Mouse (Mus musculus) kidney, postnatal 0 days (tissue): ENCODE results near the gene Sh3pxd2b. TPM values are rescaled to one million over a fixed set of nuclear protein-coding genes. Genes with fewer than 3 reads are reported as not detected.
"Not testable (repeated sequence)": the region's sequence is repeated elsewhere in the genome, so short reads cannot be mapped to it uniquely, and the experiment has no call there.

Experiments
- ATAC-seq: fragments of 200-750 bp; cut with Nextera tagmentation; replicated peaks from 2 replicates; pipeline ENCODE4 v1.8.0; 2017; ENCODE audit warnings: low read depth, moderate number of reproducible peaks, moderate TSS enrichment, moderate library complexity; ENCODE audit not compliant: low FRiP score
- DNase-seq: peaks from one replicate; pipeline ENCODE4 v3.0.0-alpha.2; 2016; ENCODE audit warnings: low spot score
- H3K27ac ChIP-seq: fragments of 300-500 bp; sonication (generic); 2 replicates; pipeline ENCODE4 v1.5.1; 2014; ENCODE audit warnings: mild to moderate bottlenecking
- H3K27me3 ChIP-seq: fragments of 300-500 bp; sonication (generic); 2 replicates; pipeline ENCODE4 v1.6.1; 2014; ENCODE audit warnings: low read length, mixed read lengths; ENCODE audit not compliant: insufficient read depth
- H3K36me3 ChIP-seq: fragments of 300-500 bp; sonication (generic); 2 replicates; pipeline ENCODE4 v1.6.1; 2014; ENCODE audit warnings: low read length, mixed read lengths; ENCODE audit not compliant: insufficient read depth
- H3K4me1 ChIP-seq: fragments of 300-500 bp; sonication (generic); replicated peaks from 2 replicates; pipeline ENCODE4 v1.6.1; 2014; ENCODE audit warnings: antibody characterized with exemption, low read length, mixed read lengths; ENCODE audit not compliant: insufficient read depth
- H3K4me2 ChIP-seq: fragments of 300-500 bp; sonication (generic); 2 replicates; pipeline ENCODE4 v1.6.1; 2014; ENCODE audit warnings: mild to moderate bottlenecking, low read length, moderate library complexity, mixed read lengths
- H3K4me3 ChIP-seq: fragments of 300-500 bp; sonication (generic); replicated peaks from 2 replicates; pipeline ENCODE4 v1.5.1; 2014; ENCODE audit warnings: low read depth, low read length
- H3K9ac ChIP-seq: fragments of 300-500 bp; sonication (generic); 2 replicates; pipeline ENCODE4 v1.6.1; 2014; ENCODE audit warnings: low read depth, low read length
- H3K9me3 ChIP-seq: fragments of 300-500 bp; sonication (generic); replicated peaks from 2 replicates; pipeline ENCODE4 v1.6.1; 2016; ENCODE audit warnings: low read length, inconsistent platforms, mixed read lengths
- CTCF ChIP-seq: IDR thresholded peaks from 2 replicates; pipeline ENCODE4 v1.5.1; 2016; ENCODE audit warnings: antibody characterized with exemption, low read depth, mild to moderate bottlenecking, moderate library complexity
- WGBS: fragments of 180-500 bp; shearing (Covaris S2); extraction: QIAGEN DNeasy Blood & Tissue Kit; methylation state at CpG from one replicate; pipeline ENCODE4 v1.1.7; 2014; 5-methylcytosine and 5-hydroxymethylcytosine counted together
- polyA plus RNA-seq: library from polyadenylated mRNA; unstranded; fragments of >200 nt; fragmentation: Nextera tagmentation; extraction: Ambion mirVana; gene quantifications from 2 replicates; pipeline ENCODE4 v1.2.1, GENCODE M21; 2015

The Sh3pxd2b gene
- 6.6 TPM in 2 replicates for polyA plus RNA-seq

DNA sequence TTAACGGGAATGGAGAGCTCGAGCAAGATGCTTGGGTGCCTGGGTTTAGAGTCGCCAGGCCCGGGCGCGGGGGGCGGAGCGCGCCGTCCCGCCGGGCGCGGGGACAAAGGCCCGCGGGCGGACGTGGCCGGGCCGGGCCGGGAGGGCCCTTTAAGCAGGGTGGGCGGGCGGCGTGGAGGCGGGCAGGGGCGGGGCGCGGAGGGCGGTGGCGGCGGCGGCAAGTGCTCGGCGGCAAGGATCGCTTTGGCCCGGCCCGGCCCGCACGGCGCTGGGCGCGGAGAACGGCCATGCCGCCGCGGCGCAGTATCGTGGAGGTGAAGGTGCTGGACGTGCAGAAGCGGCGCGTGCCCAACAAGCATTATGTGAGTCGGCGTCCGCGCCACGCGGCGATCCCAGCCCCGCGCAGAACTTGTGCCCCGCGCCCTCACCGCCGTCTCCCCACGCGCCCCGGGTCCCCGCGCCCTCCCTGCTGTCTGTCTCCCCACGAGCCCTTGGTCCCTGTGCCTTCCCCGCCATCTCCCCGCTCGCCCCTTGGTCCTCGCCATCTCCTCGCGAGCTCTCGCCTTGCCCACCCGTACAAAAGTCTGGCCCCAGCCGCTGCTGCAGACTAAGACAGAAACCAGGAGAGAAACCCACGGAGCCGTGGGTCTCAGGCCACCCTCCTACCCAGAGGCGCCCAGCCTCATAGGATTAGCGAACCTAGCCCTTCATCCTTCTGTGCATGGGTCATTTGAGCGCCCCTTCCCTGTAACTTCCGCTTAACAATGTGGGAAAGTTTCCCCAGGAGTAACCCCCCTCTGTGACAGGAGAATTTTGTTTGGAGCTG, at the start of gene Sh3pxd2b:
Sh3pxd2b (plus strand) TSS at position 214 of the 826 bp plus-strand sequence.
- ATAC-seq = peak; percentile 73
- TF ChIP-seq CTCF = no peak
- H3K4me2 ChIP-seq = peak within 1 kb of the TSS; percentile 93

DNA sequence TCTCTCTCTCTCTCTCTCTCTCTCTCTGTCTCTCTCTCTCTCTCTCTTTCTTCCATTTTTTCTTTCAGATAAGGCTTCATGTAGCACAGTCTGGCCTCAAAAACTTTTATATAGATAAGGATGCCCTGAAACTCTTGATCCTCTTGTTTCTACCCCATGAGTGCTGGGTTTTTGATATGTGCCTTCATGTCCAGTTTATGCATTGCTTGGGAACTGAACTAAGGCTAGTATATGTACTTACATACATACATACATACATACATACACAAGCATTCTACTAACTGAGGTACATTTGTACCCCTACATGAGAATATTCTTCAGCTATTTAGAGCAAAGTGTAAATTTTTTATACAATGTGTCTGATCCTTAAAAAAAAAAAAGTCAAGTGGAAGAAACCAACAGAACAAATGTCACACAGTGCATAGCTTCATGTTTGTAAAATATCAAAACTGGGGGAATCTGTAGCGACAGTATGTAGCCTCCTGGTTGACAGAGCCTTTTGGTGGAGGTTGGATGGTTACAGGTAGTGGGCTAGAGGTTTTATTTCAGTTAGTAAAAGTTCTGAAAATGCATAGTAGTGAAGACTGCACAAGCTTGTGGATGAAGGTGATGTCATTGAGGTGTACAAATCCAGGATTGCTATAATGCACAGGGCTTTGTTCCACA, 49.6 kb upstream of the Sh3pxd2b start:
- DNase-seq (no peak), ATAC-seq (no peak)
- Histone ChIP-seq H3K27me3 (no peaks in the 10 kb centered on the region), H3K4me2 (no peak overlapping the region), H3K4me3 (no peak overlapping the region), H3K27ac (no peak overlapping the region), H3K36me3 (no peaks in the 10 kb centered on the region), H3K4me1 (no peaks in the 10 kb centered on the region), H3K9me3 (no peaks in the 10 kb centered on the region), H3K9ac (no peak overlapping the region)
- WGBS = 86% methylated on average over 1 of the region's 1 CpGs
- no peak for TF ChIP-seq CTCF

More for the DNA sequence above, at the start of gene Sh3pxd2b:
- Histone ChIP-seq H3K9ac (peak within 1 kb of the TSS; percentile 90), H3K27me3 (no peaks in the 10 kb centered on the region), H3K27ac (peak within 1 kb of the TSS; percentile 79), H3K4me1 (peaks cover 9% of the 10 kb centered on the region), H3K9me3 (no peaks in the 10 kb centered on the region), H3K36me3 (0 out of 2 replicates have a peak, but pooled peaks cover 2% of the 10 kb centered on the region), H3K4me3 (peak within 1 kb of the TSS; percentile 75)
- DNase-seq = peak; percentile 62
- under 1% methylated on average over 63 of the region's 86 CpGs for WGBS

DNA sequence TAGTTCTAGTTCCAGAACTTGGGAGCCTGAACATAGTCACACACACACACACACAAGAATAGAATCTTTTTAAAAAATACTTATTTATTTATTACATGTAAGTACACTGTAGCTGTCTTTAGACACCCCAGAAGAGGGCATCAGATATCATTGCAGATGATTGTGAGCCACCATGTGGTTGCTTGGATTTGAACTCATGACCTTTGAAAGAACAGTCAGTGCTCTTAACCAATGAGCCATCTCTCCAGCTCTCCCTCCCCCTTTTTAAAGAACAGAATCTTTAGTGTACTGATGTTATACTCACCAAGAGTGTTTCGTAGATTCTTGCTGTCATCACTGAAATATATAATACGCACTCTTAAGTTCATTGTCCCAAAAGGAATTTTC, 49.1 kb upstream of the Sh3pxd2b start:
- H3K4me1 ChIP-seq = no peaks in the 10 kb centered on the region
- H3K27me3 ChIP-seq = no peaks in the 10 kb centered on the region
- no peak overlapping the region for H3K4me2 ChIP-seq
- ATAC-seq = no peak
- H3K9me3 ChIP-seq = no peaks in the 10 kb centered on the region
- TF ChIP-seq CTCF = peak; percentile 9
- 89% methylated on average over 2 of the region's 2 CpGs for WGBS
- H3K4me3 ChIP-seq = no peak overlapping the region
- no peaks in the 10 kb centered on the region for H3K36me3 ChIP-seq
- H3K9ac ChIP-seq = no peak overlapping the region
- H3K27ac ChIP-seq = no peak overlapping the region
- no peak for DNase-seq

DNA sequence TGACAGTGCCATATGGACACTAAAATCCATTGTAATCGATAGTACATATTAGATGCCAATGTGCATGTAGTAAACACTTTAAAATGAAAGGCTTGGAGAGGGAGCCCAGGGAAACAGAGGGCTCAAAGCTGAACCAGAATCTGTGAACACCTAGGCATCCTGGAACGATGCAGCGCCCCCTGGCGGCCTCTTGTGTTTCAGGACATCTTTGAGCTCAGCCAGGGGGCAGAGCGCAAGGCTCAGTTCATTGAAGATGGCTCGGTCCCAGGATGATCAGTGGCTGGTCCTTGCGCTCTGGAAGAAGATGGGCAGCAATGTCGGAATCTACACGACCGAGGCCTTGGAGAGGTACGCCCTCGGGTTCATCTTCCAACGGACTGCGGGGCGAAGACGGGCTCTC, 47.8 kb upstream of the Sh3pxd2b start, which contains the start of gene Hbq1a:
Hbq1a (plus strand) TSS at position 205 of the 400 bp plus-strand sequence.
- peak; percentile 59 for ATAC-seq

DNA sequence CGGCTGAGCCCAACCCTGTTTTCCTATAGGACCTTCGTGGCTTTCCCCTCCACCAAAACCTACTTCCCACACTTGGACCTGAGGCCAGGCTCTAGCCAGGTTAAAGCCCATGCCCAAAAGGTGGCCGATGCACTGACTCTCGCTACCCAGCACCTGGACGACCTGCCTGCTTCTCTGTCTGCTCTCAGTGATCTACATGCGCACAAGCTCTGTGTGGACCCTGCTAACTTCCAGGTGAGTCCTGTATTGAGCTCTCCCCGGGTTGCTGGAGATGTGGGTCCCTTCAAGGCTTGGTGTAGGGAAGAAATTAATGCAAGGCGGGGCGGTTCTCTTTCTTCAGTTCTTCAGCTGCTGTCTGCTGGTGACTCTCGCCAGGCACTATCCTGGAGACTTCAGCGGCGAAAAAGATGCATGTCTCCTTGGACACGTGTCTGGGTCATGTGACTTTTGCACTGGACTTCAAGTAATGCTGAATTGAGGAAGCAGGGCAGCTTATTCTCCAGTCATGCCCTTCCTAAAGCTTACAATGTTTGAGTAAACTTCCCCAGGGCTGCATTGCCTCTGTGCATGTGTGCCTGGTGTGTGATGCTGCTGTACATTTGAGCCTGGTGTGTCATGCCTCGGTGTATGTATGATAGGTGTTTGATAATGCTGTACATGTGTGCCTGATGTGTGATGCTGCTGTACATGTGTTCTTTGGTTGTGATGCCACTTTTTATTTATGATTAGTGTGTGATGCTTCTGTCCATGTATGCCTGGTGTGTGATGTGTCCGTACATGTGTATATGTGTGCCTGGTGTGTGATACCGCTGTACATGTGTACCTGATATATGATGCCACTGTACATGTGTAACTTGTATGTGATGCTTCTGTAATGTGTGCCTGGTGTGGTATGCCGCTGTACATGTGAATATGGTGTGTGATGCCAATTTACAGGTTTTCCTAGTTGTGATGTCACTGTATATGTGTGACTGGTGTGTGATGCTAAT, 47.0 kb upstream of the Sh3pxd2b start:
- Histone ChIP-seq H3K4me2 (0 out of 2 replicates have a peak overlapping the region, but pooled peaks have one; percentile 36), H3K4me1 (no peaks in the 10 kb centered on the region), H3K36me3 (no peaks in the 10 kb centered on the region), H3K27me3 (no peaks in the 10 kb centered on the region), H3K4me3 (no peak overlapping the region), H3K9me3 (no peaks in the 10 kb centered on the region), H3K27ac (no peak overlapping the region), H3K9ac (no peak overlapping the region)
- TF ChIP-seq CTCF = no peak
- no peak for ATAC-seq
- DNase-seq = no peak
- 49% methylated on average over 14 of the region's 17 CpGs for WGBS

More for the DNA sequence above, 47.8 kb upstream of the Sh3pxd2b start, which contains the start of gene Hbq1a:
- not testable (repeated sequence) for H3K27me3 ChIP-seq, H3K9me3 ChIP-seq, H3K4me1 ChIP-seq, H3K9ac ChIP-seq, H3K36me3 ChIP-seq, H3K4me3 ChIP-seq, H3K27ac ChIP-seq
- DNase-seq = peak; percentile 43
- peak; percentile 86 for TF ChIP-seq CTCF
- 0 out of 2 replicates have a peak within 1 kb of the TSS, but pooled peaks have one; percentile 36 for H3K4me2 ChIP-seq
- 10% methylated on average over 16 of the region's 16 CpGs for WGBS

DNA sequence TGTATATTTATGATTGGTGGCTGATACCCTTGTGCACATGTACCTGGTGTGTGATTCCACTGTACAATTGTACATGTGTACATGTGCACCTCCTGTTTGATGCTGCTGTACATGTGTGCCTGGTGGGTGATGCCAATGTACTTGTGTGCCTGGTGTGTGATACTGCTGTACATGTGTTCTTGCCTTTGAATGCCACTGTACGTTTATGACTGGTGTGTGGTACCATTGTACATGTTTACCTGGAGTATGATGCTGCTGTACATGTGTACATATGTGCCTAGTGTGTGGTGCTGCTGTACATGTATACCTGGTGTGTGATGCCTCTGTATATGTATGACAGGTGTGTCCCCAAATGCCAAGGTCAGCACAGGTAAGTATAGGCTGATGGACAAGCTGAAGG, 46.1 kb upstream of the Sh3pxd2b start:
- Histone ChIP-seq H3K36me3 (no peaks in the 10 kb centered on the region), H3K4me3 (no peak overlapping the region), H3K27ac (no peak overlapping the region), H3K9me3 (no peaks in the 10 kb centered on the region), H3K27me3 (no peaks in the 10 kb centered on the region), H3K9ac (no peak overlapping the region), H3K4me1 (no peaks in the 10 kb centered on the region), H3K4me2 (no peak overlapping the region)
- no peak for DNase-seq
- 73% methylated on average over 1 of the region's 1 CpGs for WGBS
- TF ChIP-seq CTCF = no peak
- no peak for ATAC-seq
